In genomic region chr17:47141843-47142215, GRCm38 (mm10) we compare ENCODE assay signal across 8 mouse cellular contexts.
DNase-seq lines count a peak whose midpoint lies in the region; ATAC-seq and TF ChIP-seq lines count a peak whose summit lies in the region.

No protein-coding gene starts in this region.

- WGBS in forebrain, embryonic 15.5 days: 0% methylated on average over 12 of the region's 12 CpGs
- 4% methylated on average over 12 of the region's 12 CpGs for WGBS in intestine, postnatal 0 days
- 1% methylated on average over 12 of the region's 12 CpGs for WGBS in midbrain, embryonic 10.5 days
- 2% methylated on average over 12 of the region's 12 CpGs for WGBS in thymus, adult 2 months

- no peaks in the 10 kb centered on the region for H3K36me3 ChIP-seq in forebrain, embryonic 15.5 days
- H3K36me3 ChIP-seq in intestine, postnatal 0 days (ENCODE audit: control insufficient read depth, insufficient read depth): no peaks in the 10 kb centered on the region
- peaks cover 12% of the 10 kb centered on the region; the same call in 1 of the 2 replicates for H3K36me3 ChIP-seq in midbrain, embryonic 10.5 days
- no peaks in the 10 kb centered on the region for H3K36me3 ChIP-seq in thymus, adult 2 months (ENCODE audit: control insufficient read depth, insufficient read depth, low read length)

- H3K27me3 ChIP-seq in forebrain, embryonic 15.5 days: no peaks in the 10 kb centered on the region
- H3K27me3 ChIP-seq in intestine, postnatal 0 days (replicated peaks; ENCODE audit: control insufficient read depth, insufficient read depth, low read length): no peaks in the 10 kb centered on the region
- H3K27me3 ChIP-seq in midbrain, embryonic 10.5 days (ENCODE audit: low read depth, poor library complexity, severe bottlenecking): peaks cover 12% of the 10 kb centered on the region; the same call in 1 of the 2 replicates
- no peaks in the 10 kb centered on the region for H3K27me3 ChIP-seq in thymus, adult 2 months (ENCODE audit: control insufficient read depth, insufficient read depth, low read length)

- H3K4me1 ChIP-seq in forebrain, embryonic 15.5 days: peaks cover 56% of the 10 kb centered on the region
- peaks cover 9% of the 10 kb centered on the region; the same call in 1 of the 2 replicates for H3K4me1 ChIP-seq in intestine, postnatal 0 days (replicated peaks; ENCODE audit: control insufficient read depth, insufficient read depth, low read length)
- H3K4me1 ChIP-seq in midbrain, embryonic 10.5 days: peaks cover 44% of the 10 kb centered on the region
- peaks cover 24% of the 10 kb centered on the region for H3K4me1 ChIP-seq in thymus, adult 2 months (replicated peaks; ENCODE audit: control insufficient read depth, insufficient read depth, low read length)

- TF ChIP-seq POLR2A in thymus, adult 2 months (IDR thresholded peaks at IDR 0.05; ENCODE audit: control insufficient read depth, extremely low read depth, insufficient read depth, low read length, poor library complexity): no peak

- peak overlapping the region; percentile 92 for H3K4me2 ChIP-seq in forebrain, embryonic 15.5 days (replicated peaks)
- H3K4me2 ChIP-seq in intestine, postnatal 0 days (replicated peaks; ENCODE audit: low read depth): peak overlapping the region; percentile 92

- H3K4me3 ChIP-seq in layer of hippocampus, adult 2 months: peak overlapping the region; percentile 83
- H3K4me3 ChIP-seq in forebrain, embryonic 15.5 days: peak overlapping the region; percentile 65
- H3K4me3 ChIP-seq in intestine, postnatal 0 days (ENCODE audit: low read depth, low read length): peak overlapping the region; percentile 69
- H3K4me3 ChIP-seq in midbrain, embryonic 10.5 days: peak overlapping the region; percentile 83
- peak overlapping the region; percentile 81 for H3K4me3 ChIP-seq in thymus, adult 2 months (ENCODE audit: control insufficient read depth, insufficient read depth, low read length)

- H3K27ac ChIP-seq in layer of hippocampus, adult 2 months: peak overlapping the region; percentile 98
- peak overlapping the region; percentile 99 for H3K27ac ChIP-seq in forebrain, embryonic 15.5 days (replicated peaks)
- peak overlapping the region; percentile 74; the same call in 1 of the 2 replicates for H3K27ac ChIP-seq in intestine, postnatal 0 days (ENCODE audit: low read depth, low read length)
- peak overlapping the region; percentile 98 for H3K27ac ChIP-seq in midbrain, embryonic 10.5 days (replicated peaks)
- H3K27ac ChIP-seq in thymus, adult 2 months (ENCODE audit: control insufficient read depth, insufficient read depth, low read length): peak overlapping the region; percentile 96

- DNase-seq in layer of hippocampus, adult 2 months (ENCODE audit: low spot score in 2 of 2): no peak
- no peak for DNase-seq in layer of hippocampus, adult 9-11 months
- DNase-seq in R1 (ENCODE audit: low read depth, low spot score): peak; percentile 56
- peak; percentile 31 for DNase-seq in midbrain, embryonic 10.5 days (ENCODE audit: low spot score)
- DNase-seq in thymus, adult 2 months: peak; percentile 41
- DNase-seq in spleen, postnatal 4 days (ENCODE audit: low spot score in 2 of 2): no peak

- H3K9ac ChIP-seq in forebrain, embryonic 15.5 days (replicated peaks): peak overlapping the region; percentile 90
- H3K9ac ChIP-seq in intestine, postnatal 0 days (ENCODE audit: low read depth, low read length): peak overlapping the region; percentile 50

- TF ChIP-seq CTCF in layer of hippocampus, adult 2 months (conservative IDR thresholded peaks at IDR 0.05): no peak
- no peak for TF ChIP-seq CTCF in intestine, postnatal 0 days (IDR thresholded peaks at IDR 0.05; ENCODE audit: low read depth)
- TF ChIP-seq CTCF in thymus, adult 2 months (IDR thresholded peaks at IDR 0.05; ENCODE audit: borderline replicate concordance, control insufficient read depth, extremely low read depth, insufficient read depth, low read length, poor library complexity): no peak

- no peak for ATAC-seq in forebrain, embryonic 15.5 days (replicated peaks)
- no peak for ATAC-seq in intestine, postnatal 0 days

- H3K9me3 ChIP-seq in forebrain, embryonic 15.5 days: no peaks in the 10 kb centered on the region
- no peaks in the 10 kb centered on the region for H3K9me3 ChIP-seq in intestine, postnatal 0 days (ENCODE audit: control insufficient read depth)
- H3K9me3 ChIP-seq in midbrain, embryonic 10.5 days (replicated peaks): no peaks in the 10 kb centered on the region

Comparison
In these comparisons a context has a peak if more than half of its experiments do, and no peak if none do; other contexts are left out.
1. DNase-seq: peak in R1 (single experiment), midbrain, embryonic 10.5 days (single experiment) and thymus, adult 2 months (single experiment); none in layer of hippocampus, adult 2 months (0 of 2), layer of hippocampus, adult 9-11 months (single experiment) and spleen, postnatal 4 days (0 of 2).
2. Peak in every context shown above with its lines, with median percentiles within 50 percentile points of each other: H3K27ac ChIP-seq and H3K4me3 ChIP-seq.